Mouse (Mus musculus) cerebellum, adult 2 months (tissue): ENCODE data around the gene Ugt1a8.
"Not testable (repeated sequence)": the region's sequence is repeated elsewhere in the genome, so short reads cannot be mapped to it uniquely, and the experiment has no call there.

ENCODE experiments used
- CTCF ChIP-seq: fragments of 200-500 bp; IDR thresholded peaks from 2 replicates; pipeline ENCODE4 v1.5.1; 2011; ENCODE audit warnings: low read depth, mild to moderate bottlenecking, control low read depth, low read length, moderate library complexity, borderline replicate concordance; ENCODE audit not compliant: insufficient read depth
- POLR2A ChIP-seq: fragments of 200-500 bp; IDR thresholded peaks from 2 replicates; pipeline ENCODE4 v1.6.1; 2011; ENCODE audit warnings: low read length, control low read depth, borderline replicate concordance; ENCODE audit not compliant: insufficient read depth

DNA sequence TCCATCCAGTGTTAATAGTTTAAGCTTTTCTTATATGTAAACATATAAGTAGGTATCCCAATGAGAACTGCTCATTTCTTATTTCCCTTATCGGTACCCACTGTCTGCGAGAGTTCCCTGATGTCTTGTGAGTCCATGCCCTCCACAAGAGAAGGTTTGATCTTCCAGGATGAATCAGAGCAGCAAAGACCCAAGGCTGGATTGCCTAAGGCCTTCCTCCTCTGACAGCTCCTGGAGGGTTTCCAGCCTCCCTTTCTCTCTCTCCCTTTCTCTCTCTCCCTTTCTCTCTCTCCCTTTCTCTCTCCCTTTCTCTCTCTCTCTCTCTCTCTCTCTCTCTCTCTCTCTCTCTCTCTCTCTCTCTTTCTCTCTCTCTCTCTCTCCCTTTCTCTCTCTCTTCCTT is 41.5 kb downstream of the Ugt1a8 start:
- not testable (repeated sequence) for TF ChIP-seq POLR2A, CTCF
